Mouse (Mus musculus) layer of hippocampus, adult 9-10 months (tissue): ENCODE results near the gene Ndufa10.
"Not testable (repeated sequence)": the region's sequence is repeated elsewhere in the genome, so short reads cannot be mapped to it uniquely, and the experiment has no call there.

Source experiments
- DNase-seq: peaks from one replicate; pipeline ENCODE4 v3.0.0; 2022; ENCODE audit warnings: low spot score

Ndufa10 gene

GRCm38 (mm10) chr1:92473165-92474041 is at the start of gene Ndufa10:
Gene Ndufa10, minus strand, starts transcription at chr1:92473860.
- DNase-seq, result peak; percentile 87

GRCm38 (mm10) chr1:92521376-92521775 is 47.7 kb upstream of the Ndufa10 start:
- peak; percentile 16 for DNase-seq

GRCm38 (mm10) chr1:92519046-92519445 is 45.4 kb upstream of the Ndufa10 start:
- DNase-seq, result peak; percentile 21

- no peak for DNase-seq
These were observed 44.9 kb upstream of the Ndufa10 start, which contains the start of gene Olfr1414 for GRCm38 (mm10) chr1:92518561-92518960. Gene Olfr1414, minus strand, starts transcription at chr1:92518661.

GRCm38 (mm10) chr1:92515390-92515789 is 41.7 kb upstream of the Ndufa10 start:
- no peak for DNase-seq

GRCm38 (mm10) chr1:92511646-92512045 is 38.0 kb upstream of the Ndufa10 start:
- not testable (repeated sequence) for DNase-seq

GRCm38 (mm10) chr1:92496001-92496400 is 22.3 kb upstream of the Ndufa10 start, which contains the start of gene Olfr1415:
Gene Olfr1415, minus strand, starts transcription at chr1:92496101.
- DNase-seq, result no peak

GRCm38 (mm10) chr1:92485013-92485412 is 11.4 kb upstream of the Ndufa10 start, which contains the start of gene Olfr1416:
Gene Olfr1416, minus strand, starts transcription at chr1:92485113.
- DNase-seq, result no peak

GRCm38 (mm10) chr1:92474066-92474578 is 462 bp upstream of the Ndufa10 start:
- DNase-seq, result no peak

- no peak for DNase-seq
These were observed 4.8 kb downstream of the Ndufa10 start for GRCm38 (mm10) chr1:92468891-92469290.

- no peak for DNase-seq
These were observed 15.2 kb downstream of the Ndufa10 start for GRCm38 (mm10) chr1:92458416-92458815.

GRCm38 (mm10) chr1:92457758-92458157 is 15.9 kb downstream of the Ndufa10 start:
- no peak for DNase-seq

GRCm38 (mm10) chr1:92453751-92454445 is 19.8 kb downstream of the Ndufa10 start:
- DNase-seq, result peak; percentile 37

GRCm38 (mm10) chr1:92448293-92448692 is 25.4 kb downstream of the Ndufa10 start:
- DNase-seq, result no peak

- DNase-seq, result no peak
These were observed 32.1 kb downstream of the Ndufa10 start for GRCm38 (mm10) chr1:92441453-92442063.

GRCm38 (mm10) chr1:92440066-92440750 is 33.5 kb downstream of the Ndufa10 start:
- no peak for DNase-seq

- no peak for DNase-seq
These were observed 35.9 kb downstream of the Ndufa10 start for GRCm38 (mm10) chr1:92437678-92438271.

- DNase-seq, result no peak
These were observed 36.8 kb downstream of the Ndufa10 start for GRCm38 (mm10) chr1:92436831-92437321.

GRCm38 (mm10) chr1:92434986-92435385 is 38.7 kb downstream of the Ndufa10 start:
- no peak for DNase-seq

- DNase-seq, result no peak
These were observed 40.9 kb downstream of the Ndufa10 start for GRCm38 (mm10) chr1:92432791-92433190.

GRCm38 (mm10) chr1:92432098-92432497 is 41.6 kb downstream of the Ndufa10 start:
- DNase-seq, result no peak
